Comparison of ENCODE assay signal across 23 mouse cellular contexts in the genomic region with DNA sequence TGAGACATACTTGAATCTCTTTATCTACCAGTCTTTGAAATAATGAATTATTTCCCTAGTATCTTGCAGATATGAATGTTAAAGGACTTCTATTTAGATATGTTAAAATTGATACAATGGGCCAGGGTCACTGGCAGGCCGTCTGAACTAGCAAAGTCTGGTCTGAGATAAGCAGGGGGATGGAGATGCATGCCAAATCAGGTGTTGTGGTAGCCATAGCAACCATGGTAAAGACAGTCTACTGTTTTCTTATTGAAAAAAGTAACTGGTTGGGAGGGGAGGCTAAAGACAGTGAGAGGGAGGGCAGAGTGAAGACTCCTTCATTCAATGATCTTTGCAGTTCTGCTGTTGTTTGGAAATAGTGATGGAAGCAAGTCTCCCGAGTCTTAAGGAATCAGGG. TPM values are rescaled to one million over a fixed set of nuclear protein-coding genes. Genes with fewer than 3 reads are reported as not detected.
"Had no signal": no experiment of that assay in that cellular context is flagged by ENCODE, and none has a peak within 500 bp of the region (broad histone marks: within the 10 kb centered on the region; RNA-seq: fewer than 3 reads in every experiment).

No protein-coding gene starts in this region.

- H3K9ac ChIP-seq: limb, embryonic 12.5 days; liver, embryonic 13.5 days; liver, postnatal 0 days; lung, embryonic 15.5 days had no signal

- H3K36me3 ChIP-seq: limb, embryonic 12.5 days; liver, embryonic 13.5 days; lung, embryonic 15.5 days had no signal

- DNase-seq: kidney, adult 18-20 months; kidney, postnatal 10 days; kidney, postnatal 4 days; liver; liver, embryonic 13.5 days; liver, postnatal 0 days; lung, postnatal 14 days; right cerebral cortex, postnatal 4 days; spleen, adult 18-20 months; thymus, adult 18-20 months; thymus, postnatal 25 days had no signal

- H3K4me2 ChIP-seq: limb, embryonic 12.5 days; liver, embryonic 13.5 days; lung, embryonic 15.5 days had no signal

- H3K4me3 ChIP-seq: layer of hippocampus, adult 2 months; limb, embryonic 12.5 days; liver, embryonic 13.5 days; lung, embryonic 15.5 days; megakaryocyte, embryonic 14.5 days had no signal

- H3K27me3 ChIP-seq: limb, embryonic 12.5 days; liver, embryonic 13.5 days; lung, embryonic 15.5 days; megakaryocyte, embryonic 14.5 days had no signal

- H3K27ac ChIP-seq: layer of hippocampus, adult 2 months; limb, embryonic 12.5 days; liver, embryonic 13.5 days; lung, embryonic 15.5 days; macrophage had no signal

- H3K9me3 ChIP-seq: limb, embryonic 12.5 days; liver, embryonic 13.5 days; lung, embryonic 15.5 days had no signal

- ATAC-seq: liver, postnatal 0 days had no signal

RNA-seq across cellular contexts. Expression of a gene that starts 26.2 kb away (rescaled TPM):
- total RNA-seq: layer of hippocampus, adult 2 months; layer of hippocampus, postnatal 10 days; left cerebral cortex, postnatal 36 days; monocyte, adult 5-6 weeks; neutrophil, adult 5-6 weeks had no signal
- polyA plus RNA-seq: kidney, embryonic 14.5 days; limb, embryonic 12.5 days; liver, embryonic 13.5 days; liver, postnatal 0 days; lung, embryonic 15.5 days; macrophage; stomach, embryonic 14.5 days; urinary bladder, adult 2 months had no signal
